Mouse (Mus musculus) layer of hippocampus, adult 8-10 months (tissue): ENCODE results near the gene Enkd1. TPM values are rescaled to one million over a fixed set of nuclear protein-coding genes. Genes with fewer than 3 reads are reported as not detected.

Experiments
- DNase-seq, 2 experiments: peaks; one replicate each; pipeline ENCODE4 v3.0.0; 2022; ENCODE audit warnings: low spot score in 2 of 2
- total RNA-seq, 4 experiments: library from RNA; stranded (reverse); gene quantifications; 2 replicates each; pipeline ENCODE4 v1.2.4; 2022

Enkd1 gene
- total RNA-seq, result 10 to 100 TPM; 10.7 to 11.7 (median 11.0) TPM

DNA sequence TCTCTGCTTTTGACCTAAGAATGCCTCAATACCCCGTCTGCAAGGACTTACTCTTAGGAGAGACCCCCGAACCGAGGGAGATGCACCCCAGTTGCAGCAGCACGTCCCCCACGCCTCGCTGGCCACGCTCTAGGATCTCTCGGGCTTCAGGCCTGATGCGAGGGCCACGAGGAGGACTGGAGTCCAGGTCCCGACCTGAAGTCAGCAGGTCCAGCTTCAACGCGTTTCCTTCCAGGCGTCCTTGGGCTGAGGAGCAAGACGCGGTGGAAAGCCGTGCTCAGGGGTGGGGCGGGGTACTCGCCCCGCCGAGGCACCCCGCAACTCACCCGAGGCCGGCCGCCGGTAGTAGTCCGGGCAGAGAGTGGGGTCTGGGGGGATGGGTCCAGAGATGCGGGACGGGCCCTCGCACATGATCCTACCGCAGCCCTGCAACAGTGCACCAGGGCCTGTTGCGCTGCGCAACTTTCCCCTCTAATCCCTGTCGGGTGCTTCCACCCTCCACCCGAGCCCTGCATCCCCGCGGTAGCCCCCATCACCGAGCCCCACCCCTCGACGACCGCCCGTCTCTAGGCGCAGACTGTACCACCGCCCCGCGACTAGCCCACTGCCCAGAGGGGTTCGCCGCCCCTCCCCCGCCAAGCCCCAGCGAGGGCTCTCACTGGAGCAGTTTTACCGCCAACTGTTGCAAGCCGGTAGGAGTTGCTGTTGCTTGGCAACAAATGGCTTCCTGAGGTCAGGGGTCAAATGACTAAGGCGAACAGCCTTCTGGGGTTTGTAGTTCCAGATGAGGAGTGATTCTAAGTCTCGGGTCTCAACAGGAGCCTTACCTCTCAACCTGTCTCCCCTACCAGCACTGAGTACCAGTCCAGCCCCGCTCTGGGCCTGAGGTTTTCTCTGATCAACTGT is at the start of gene Enkd1, which contains the start of gene 4933405L10Rik:
TSS of gene Enkd1 (minus strand) at position 713 of the 906 bp plus-strand sequence.
TSS of gene 4933405L10Rik (plus strand) at position 158 of the 906 bp plus-strand sequence.
- DNase-seq, result peak; percentile 87 to 88

DNA sequence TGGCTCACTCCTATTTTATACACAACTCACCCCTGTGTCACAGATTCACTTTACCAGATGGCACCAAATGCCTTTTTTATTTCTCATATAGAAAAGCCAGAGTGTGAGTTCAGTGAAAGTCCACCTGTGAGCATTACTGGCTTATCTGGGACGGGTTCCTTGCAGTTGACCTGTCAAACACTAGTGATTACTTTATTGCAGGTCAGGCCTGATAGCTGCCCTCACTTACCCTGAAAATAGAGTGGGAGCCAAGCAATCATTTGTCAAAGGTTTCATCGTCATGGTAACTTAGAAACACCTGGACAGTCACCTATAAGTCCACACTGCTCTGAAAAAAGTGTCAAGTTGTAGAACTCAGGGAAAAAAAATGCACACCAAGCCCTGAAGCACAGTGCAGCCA is 46.7 kb upstream of the Enkd1 start:
- DNase-seq, result no peak

- DNase-seq, result no peak
Observed at GRCm38 (mm10) chr8:105753916-105754315, 45.9 kb upstream of the Enkd1 start.

- DNase-seq, result peak; percentile 37 to 47
Observed at GRCm38 (mm10) chr8:105750606-105751005, 42.6 kb upstream of the Enkd1 start.

- DNase-seq, result no peak
Observed at GRCm38 (mm10) chr8:105743301-105743700, 35.3 kb upstream of the Enkd1 start.

GRCm38 (mm10) chr8:105739216-105739615 is 31.2 kb upstream of the Enkd1 start:
- no peak for DNase-seq

DNA sequence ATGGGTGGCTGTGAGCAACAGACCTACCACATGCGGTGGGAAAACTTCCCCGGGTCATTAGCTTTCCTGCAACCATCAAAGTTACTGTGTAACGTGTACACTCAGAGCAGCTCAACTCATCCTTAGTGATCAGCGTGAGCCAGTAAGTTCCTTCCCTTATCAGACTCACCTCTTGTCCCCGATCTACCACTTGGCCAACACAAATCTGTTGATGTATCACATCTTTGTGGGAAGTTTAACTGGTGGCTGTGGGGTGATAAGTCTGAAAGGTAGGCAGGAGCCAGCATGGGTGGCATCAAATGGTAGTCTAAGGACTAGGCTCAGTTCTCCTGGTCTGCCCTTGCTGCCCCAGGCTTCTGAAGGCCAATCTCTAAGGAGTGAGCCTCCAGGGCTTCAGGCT is 24.2 kb upstream of the Enkd1 start:
- no peak for DNase-seq

DNA sequence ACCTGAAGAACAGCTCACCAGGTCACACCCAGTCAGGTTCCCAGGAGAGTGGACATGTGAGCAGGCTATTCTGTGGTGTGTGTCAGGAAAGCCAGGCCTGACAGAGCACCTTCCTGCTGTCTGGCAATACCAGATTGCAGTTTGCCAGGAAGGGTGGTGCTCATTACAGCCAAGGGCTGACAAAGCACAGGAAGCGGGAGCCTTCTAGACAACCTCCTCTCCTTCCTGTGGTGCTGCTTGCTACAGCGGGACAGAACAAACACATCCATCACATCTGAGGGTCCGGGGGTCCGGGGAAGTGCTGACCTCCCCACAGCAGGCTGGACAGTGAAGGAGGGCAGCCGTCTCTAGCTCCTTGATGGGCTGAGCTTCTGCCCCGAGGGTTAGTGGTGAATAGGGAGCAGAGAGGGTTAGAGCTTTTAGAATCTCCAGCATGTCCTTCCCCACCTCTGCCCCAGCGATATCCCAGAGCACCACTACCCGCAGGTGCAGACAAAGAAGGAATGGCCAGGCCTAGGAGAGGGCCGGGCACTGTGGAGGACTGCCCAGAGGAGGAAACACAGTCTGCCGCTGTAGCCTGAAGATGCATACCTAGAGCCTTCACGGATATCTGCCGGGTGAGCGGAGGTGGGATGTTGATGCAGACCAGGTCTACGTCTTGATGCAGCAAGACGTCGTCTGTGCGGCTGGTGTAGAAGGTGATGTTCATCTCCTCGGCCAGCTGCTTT is 19.6 kb upstream of the Enkd1 start:
- DNase-seq, result no peak

DNA sequence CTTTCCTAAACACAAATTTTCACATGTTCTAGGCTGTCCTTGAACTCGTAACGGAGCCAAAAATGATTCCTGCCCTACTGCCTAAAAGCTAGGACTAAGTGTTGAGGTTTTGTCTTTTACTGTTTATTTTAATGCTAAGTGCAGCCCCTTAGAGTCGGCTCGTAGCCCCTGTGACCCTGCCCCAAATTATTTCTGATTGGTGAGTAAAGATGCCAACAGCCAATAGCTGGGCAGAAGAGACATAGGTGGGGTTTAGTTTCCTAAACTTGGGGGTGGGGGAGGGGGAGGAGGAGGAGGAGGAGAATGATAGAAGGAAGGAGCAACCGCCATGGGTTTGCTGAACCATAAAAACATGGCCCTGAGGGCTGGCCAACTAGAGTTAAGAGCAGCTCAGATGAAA is 17.7 kb upstream of the Enkd1 start:
- DNase-seq, result no peak

DNA sequence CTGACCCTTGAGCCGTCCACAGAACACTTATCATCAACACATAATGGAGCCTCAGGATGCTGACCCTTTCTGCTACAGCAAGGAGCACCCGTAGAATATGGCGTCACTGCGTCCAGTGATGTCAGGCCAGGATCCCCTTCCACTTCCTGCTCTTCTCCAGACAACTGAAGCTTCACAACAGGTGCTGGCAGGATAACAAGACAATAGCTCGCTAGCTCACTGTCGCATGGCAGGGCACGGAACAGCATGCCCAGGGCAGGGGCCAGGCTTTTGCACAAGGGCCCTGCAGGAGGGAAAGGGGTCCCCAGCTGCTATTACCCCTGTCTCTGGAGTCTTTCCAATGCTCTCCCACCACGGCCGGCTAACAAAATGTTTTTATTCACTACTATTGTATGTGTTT is 14.9 kb upstream of the Enkd1 start:
- DNase-seq, result no peak

DNA sequence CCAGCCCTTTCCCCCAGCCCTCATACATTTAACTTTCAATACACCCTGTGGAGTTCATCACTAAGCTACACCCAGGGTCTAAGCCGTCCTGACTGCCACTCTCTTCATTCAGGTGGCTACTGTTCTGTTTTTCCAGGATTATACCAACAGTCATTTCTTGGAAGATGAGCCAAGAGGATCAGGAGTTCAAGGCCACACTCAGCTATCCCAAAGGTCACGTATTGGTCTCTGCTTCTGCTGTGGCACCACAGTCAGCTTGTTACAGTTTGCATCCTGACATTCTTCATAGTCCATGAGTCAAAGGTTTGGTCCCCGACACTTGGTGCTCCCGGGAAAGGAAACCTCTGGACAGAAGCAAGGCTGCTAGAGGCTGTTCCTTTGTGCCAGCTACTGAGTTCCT is 11.6 kb upstream of the Enkd1 start:
- no peak for DNase-seq

- no peak for DNase-seq
Observed at GRCm38 (mm10) chr8:105716302-105716945, 8.4 kb upstream of the Enkd1 start.

- DNase-seq, result no peak
Observed at GRCm38 (mm10) chr8:105715042-105715441, 7.0 kb upstream of the Enkd1 start.

GRCm38 (mm10) chr8:105714139-105714538 is 6.1 kb upstream of the Enkd1 start:
- peak; percentile 60 to 83 for DNase-seq

- DNase-seq, result no peak
Observed at GRCm38 (mm10) chr8:105712286-105712685, 4.3 kb upstream of the Enkd1 start.

- no peak for DNase-seq
Observed at GRCm38 (mm10) chr8:105709317-105709716, 1.3 kb upstream of the Enkd1 start.

- no peak for DNase-seq
Observed at GRCm38 (mm10) chr8:105708675-105709074, 665 bp upstream of the Enkd1 start.

GRCm38 (mm10) chr8:105706426-105706825 is 1.6 kb downstream of the Enkd1 start:
- DNase-seq, result no peak

GRCm38 (mm10) chr8:105704955-105705354 is 3.1 kb downstream of the Enkd1 start:
- DNase-seq, result no peak

GRCm38 (mm10) chr8:105704146-105704812 is 3.7 kb downstream of the Enkd1 start:
- no peak for DNase-seq

- DNase-seq, result no peak
Observed at GRCm38 (mm10) chr8:105702731-105703415, 5.1 kb downstream of the Enkd1 start.
